Mouse (Mus musculus) cortical plate, adult 2 months (tissue): ENCODE data around the gene Psmg4. TPM values are rescaled to one million over a fixed set of nuclear protein-coding genes. Genes with fewer than 3 reads are reported as not detected.
A peak's percentile ranks its signal among the peaks of the same experiment; 100 is the strongest.

Experiments used
- H3K27ac ChIP-seq: fragments of 200-500 bp; 2 replicates; pipeline ENCODE4 v1.5.1; 2012; ENCODE audit warnings: low read length, control low read depth, inconsistent platforms; ENCODE audit not compliant: insufficient read depth
- H3K4me1 ChIP-seq: fragments of 200-500 bp; 2 replicates; pipeline ENCODE4 v1.6.1; 2011; ENCODE audit warnings: low read length; ENCODE audit not compliant: control insufficient read depth, insufficient read depth
- H3K4me3 ChIP-seq: fragments of 200-500 bp; 2 replicates; pipeline ENCODE4 v1.5.1; 2011; ENCODE audit warnings: mild to moderate bottlenecking, low read length, control low read depth; ENCODE audit not compliant: insufficient read depth
- CTCF ChIP-seq: fragments of 200-500 bp; IDR thresholded peaks from 2 replicates; pipeline ENCODE4 v1.5.1; 2011; ENCODE audit warnings: mild to moderate bottlenecking, control low read depth, low read length; ENCODE audit not compliant: insufficient read depth; ENCODE audit errors: extremely low read depth
- POLR2A ChIP-seq: fragments of 200-500 bp; IDR thresholded peaks from 2 replicates; pipeline ENCODE4 v1.6.1; 2011; ENCODE audit warnings: mild to moderate bottlenecking, low read length, control low read depth; ENCODE audit not compliant: insufficient read depth; ENCODE audit errors: extremely low read depth
- polyA plus RNA-seq: library from polyadenylated mRNA; depleted of rRNA; stranded (reverse); fragments of >200 nt; gene quantifications from 2 replicates; pipeline ENCODE4 v1.2.3, GENCODE M21; 2012; rRNA removed

The Psmg4 gene
- polyA plus RNA-seq: 37.3 and 42.2 TPM in 2 replicates

GRCm38 (mm10) chr13:34162491-34163303 lies at the start of gene Psmg4:
Psmg4 (plus strand) TSS chr13:34162964.
- Histone ChIP-seq H3K4me3 (peak within 1 kb of the TSS; percentile 53), H3K4me1 (peaks cover 2% of the 10 kb centered on the region), H3K27ac (peak within 1 kb of the TSS; percentile 53)
- TF ChIP-seq CTCF: no peak
- peak; percentile 61; the same call in 1 of the 2 replicates for TF ChIP-seq POLR2A

DNA sequence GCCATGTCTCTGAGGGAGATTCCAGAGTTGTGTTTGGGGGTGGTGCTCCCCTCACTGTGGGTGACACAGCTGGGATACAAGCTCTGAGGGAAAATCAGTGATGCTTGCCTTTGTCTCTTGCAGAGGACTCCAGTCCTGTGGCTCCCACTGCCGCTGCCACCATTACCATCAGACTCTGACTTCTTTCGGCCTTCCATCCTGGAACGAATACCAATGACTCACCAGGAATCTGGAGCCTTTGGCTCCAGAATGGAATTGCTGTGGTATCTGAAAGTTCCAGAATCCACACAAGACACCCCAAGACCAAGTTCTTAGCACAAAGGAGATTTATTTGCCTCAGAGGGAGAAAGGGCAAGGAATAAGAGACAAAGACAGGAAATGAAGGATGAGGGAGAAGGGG lies 49.7 kb upstream of the Psmg4 start:
- Histone ChIP-seq H3K27ac (no peak overlapping the region), H3K4me3 (no peak overlapping the region), H3K4me1 (no peaks in the 10 kb centered on the region)
- TF ChIP-seq CTCF: no peak
- TF ChIP-seq POLR2A: no peak

- no peak overlapping the region for H3K4me3 ChIP-seq
- no peaks in the 10 kb centered on the region for H3K4me1 ChIP-seq
- TF ChIP-seq CTCF (no peak), POLR2A (no peak)
- H3K27ac ChIP-seq: no peak overlapping the region
Measured at GRCm38 (mm10) chr13:34114654-34115053, 48.1 kb upstream of the Psmg4 start.

GRCm38 (mm10) chr13:34116508-34116907 lies 46.3 kb upstream of the Psmg4 start:
- H3K27ac ChIP-seq: no peak overlapping the region

DNA sequence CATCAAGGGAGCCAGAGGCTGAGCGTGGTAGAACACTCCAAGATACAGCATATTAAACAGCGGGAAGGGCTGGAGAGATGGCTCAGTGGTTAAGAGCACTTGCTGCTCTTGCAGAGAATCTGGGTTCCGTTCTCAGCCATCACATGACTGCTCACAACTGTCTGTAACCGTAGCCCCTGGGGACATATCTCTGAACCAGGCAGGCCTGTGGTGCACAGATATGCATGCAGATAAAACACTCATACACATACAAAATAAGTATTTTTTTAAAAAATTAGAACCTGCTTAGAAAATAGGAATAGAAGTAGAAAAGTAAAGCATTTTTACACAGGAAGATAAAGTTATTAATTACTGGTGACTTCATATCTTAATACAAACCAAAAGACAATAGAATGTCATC lies 43.9 kb upstream of the Psmg4 start:
- no peak for TF ChIP-seq CTCF
- no peak for TF ChIP-seq POLR2A
- Histone ChIP-seq H3K27ac (no peak overlapping the region), H3K4me3 (no peak overlapping the region), H3K4me1 (no peaks in the 10 kb centered on the region)

More at GRCm38 (mm10) chr13:34116508-34116907, 46.3 kb upstream of the Psmg4 start:
- no peaks in the 10 kb centered on the region for H3K4me1 ChIP-seq
- H3K4me3 ChIP-seq: no peak overlapping the region
- TF ChIP-seq POLR2A (no peak), CTCF (no peak)

GRCm38 (mm10) chr13:34119406-34119805 lies 43.4 kb upstream of the Psmg4 start:
- Histone ChIP-seq H3K27ac (no peak overlapping the region), H3K4me1 (no peaks in the 10 kb centered on the region), H3K4me3 (no peak overlapping the region)
- TF ChIP-seq CTCF (no peak), POLR2A (no peak)

- TF ChIP-seq CTCF (no peak), POLR2A (no peak)
- no peak overlapping the region for H3K27ac ChIP-seq
- no peak overlapping the region for H3K4me3 ChIP-seq
- no peaks in the 10 kb centered on the region for H3K4me1 ChIP-seq
Measured at GRCm38 (mm10) chr13:34120536-34120935, 42.2 kb upstream of the Psmg4 start.

DNA sequence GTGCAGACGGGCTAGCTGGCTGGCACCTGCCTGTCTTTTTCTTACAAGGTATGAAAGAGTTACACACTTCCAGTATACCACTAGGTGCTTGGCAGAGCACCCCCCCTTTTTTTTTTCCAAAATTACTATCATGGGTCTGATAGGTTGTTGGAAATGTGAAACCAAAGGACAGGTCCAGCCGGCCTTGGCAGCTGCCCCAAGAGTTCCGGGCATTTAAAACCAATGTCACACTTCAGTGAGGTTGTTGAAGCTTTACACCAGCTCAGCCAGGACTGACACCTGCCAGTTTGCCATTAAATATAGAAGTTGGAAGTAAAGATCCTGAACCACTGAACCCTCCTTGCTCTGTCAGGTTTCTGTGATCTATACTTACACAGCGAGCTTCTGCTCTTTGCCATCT lies 37.1 kb upstream of the Psmg4 start:
- peak overlapping the region; percentile 16; the same call in 1 of the 2 replicates for H3K27ac ChIP-seq
- no peak for TF ChIP-seq CTCF
- TF ChIP-seq POLR2A: no peak
- H3K4me1 ChIP-seq: no peaks in the 10 kb centered on the region; the same call in 1 of the 2 replicates
- H3K4me3 ChIP-seq: no peak overlapping the region

DNA sequence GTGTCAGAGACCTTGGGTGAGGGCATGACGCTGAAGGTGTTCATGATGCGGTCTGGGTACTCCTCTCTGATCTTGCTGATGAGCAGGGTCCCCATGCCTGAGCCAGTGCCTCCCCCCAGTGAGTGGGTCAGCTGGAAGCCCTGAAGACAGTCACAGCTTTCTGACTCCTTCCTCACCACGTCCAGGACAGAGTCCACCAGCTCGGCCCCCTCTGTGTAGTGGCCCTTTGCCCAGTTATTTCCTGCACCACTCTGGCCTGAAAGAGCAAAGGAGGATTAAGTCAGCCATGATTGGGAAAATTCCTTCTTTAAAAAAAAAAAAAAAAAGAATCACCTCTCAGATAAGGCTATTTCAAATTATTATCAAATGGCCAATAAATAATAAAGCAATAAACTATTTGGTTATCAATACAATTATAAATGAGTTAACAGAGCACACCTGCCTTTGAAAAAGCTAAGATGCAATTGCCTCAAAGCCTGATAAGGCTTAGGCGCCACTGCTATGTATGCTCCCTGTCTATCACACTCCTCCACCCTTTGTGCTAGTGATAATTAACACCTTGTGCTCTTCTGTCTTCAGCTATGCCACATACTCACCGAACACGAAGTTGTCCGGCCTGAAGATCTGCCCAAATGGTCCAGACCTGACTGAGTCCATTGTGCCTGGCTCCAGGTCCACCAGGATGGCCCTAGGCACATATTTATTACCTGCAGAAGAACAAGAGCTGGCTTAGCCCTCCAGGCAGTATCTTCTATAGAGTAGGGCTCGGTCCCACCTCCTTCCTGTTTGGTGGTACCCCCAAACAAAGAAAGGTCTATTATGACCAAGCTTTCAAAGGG lies 34.3 kb upstream of the Psmg4 start:
- Histone ChIP-seq H3K4me3 (peak overlapping the region; percentile 63), H3K27ac (no peak overlapping the region), H3K4me1 (peaks cover 5% of the 10 kb centered on the region; the same call in 1 of the 2 replicates)
- TF ChIP-seq CTCF: no peak
- no peak for TF ChIP-seq POLR2A
